Mouse (Mus musculus) testis, adult 2 months (tissue): ENCODE results near the gene Adssl1. TPM values are rescaled to one million over a fixed set of nuclear protein-coding genes. Genes with fewer than 3 reads are reported as not detected.

Source experiments
- H3K27ac ChIP-seq: fragments of 200-500 bp; 2 replicates; pipeline ENCODE4 v1.5.1; 2012; ENCODE audit warnings: low read depth, low read length; ENCODE audit not compliant: control insufficient read depth, insufficient read depth
- H3K27me3 ChIP-seq: fragments of 200-500 bp; 2 replicates; pipeline ENCODE4 v1.6.1; 2012; ENCODE audit warnings: mild to moderate bottlenecking, low read length, moderate library complexity; ENCODE audit not compliant: control insufficient read depth, insufficient read depth
- H3K36me3 ChIP-seq: fragments of 200-500 bp; 2 replicates; pipeline ENCODE4 v1.6.1; 2012; ENCODE audit warnings: mild to moderate bottlenecking, low read length; ENCODE audit not compliant: control insufficient read depth, insufficient read depth
- H3K4me1 ChIP-seq: fragments of 200-500 bp; 2 replicates; pipeline ENCODE4 v1.6.1; 2012; ENCODE audit warnings: low read length; ENCODE audit not compliant: control insufficient read depth, insufficient read depth
- H3K4me3 ChIP-seq: fragments of 200-500 bp; 2 replicates; pipeline ENCODE4 v1.5.1; 2012; ENCODE audit warnings: low read depth, mild to moderate bottlenecking, low read length, moderate library complexity, mixed read lengths; ENCODE audit not compliant: control insufficient read depth
- CTCF ChIP-seq: fragments of 200-500 bp; IDR thresholded peaks from 2 replicates; pipeline ENCODE4 v1.5.1; 2012; ENCODE audit warnings: low read depth, mild to moderate bottlenecking, inconsistent platforms, low read length, moderate library complexity; ENCODE audit not compliant: control insufficient read depth, insufficient read depth, insufficient replicate concordance
- POLR2A ChIP-seq: fragments of 200-500 bp; IDR thresholded peaks from 2 replicates; pipeline ENCODE4 v1.6.1; 2012; ENCODE audit warnings: low read depth, mild to moderate bottlenecking, inconsistent platforms, low read length, moderate library complexity; ENCODE audit not compliant: control insufficient read depth
- polyA plus RNA-seq: library from polyadenylated mRNA; depleted of rRNA; stranded (reverse); fragments of >200 nt; gene quantifications from 2 replicates; pipeline ENCODE4 v1.2.3, GENCODE M21; 2012

The Adssl1 gene
- polyA plus RNA-seq, 1 experiment: 8.9 TPM

GRCm38 (mm10) chr12:112646139-112646538 is 26.3 kb downstream of the Adssl1 start:
- H3K27me3 ChIP-seq: no peaks in the 10 kb centered on the region
- peak overlapping the region; percentile 16; the same call in 1 of the 2 replicates for H3K4me3 ChIP-seq
- no peak for TF ChIP-seq POLR2A
- TF ChIP-seq CTCF: no peak
- H3K27ac ChIP-seq: no peak overlapping the region
- peaks cover 23% of the 10 kb centered on the region for H3K4me1 ChIP-seq
- no peaks in the 10 kb centered on the region for H3K36me3 ChIP-seq

- TF ChIP-seq POLR2A: no peak
- TF ChIP-seq CTCF: no peak
- H3K27ac ChIP-seq: no peak overlapping the region
- peaks cover 21% of the 10 kb centered on the region for H3K4me1 ChIP-seq
- no peaks in the 10 kb centered on the region for H3K27me3 ChIP-seq
- H3K4me3 ChIP-seq: no peak overlapping the region
- H3K36me3 ChIP-seq: no peaks in the 10 kb centered on the region
Observed at GRCm38 (mm10) chr12:112648081-112648480, 28.2 kb downstream of the Adssl1 start.

GRCm38 (mm10) chr12:112651778-112652439 is 32.1 kb downstream of the Adssl1 start:
- TF ChIP-seq CTCF (no peak), POLR2A (no peak)
- H3K27ac ChIP-seq: no peak overlapping the region
- H3K4me1 ChIP-seq: no peaks in the 10 kb centered on the region; the same call in 1 of the 2 replicates
- no peak overlapping the region for H3K4me3 ChIP-seq
- H3K27me3 ChIP-seq: no peaks in the 10 kb centered on the region
- H3K36me3 ChIP-seq: no peaks in the 10 kb centered on the region

- no peaks in the 10 kb centered on the region for H3K27me3 ChIP-seq
- H3K36me3 ChIP-seq: no peaks in the 10 kb centered on the region
- H3K27ac ChIP-seq: no peak overlapping the region
- no peaks in the 10 kb centered on the region for H3K4me1 ChIP-seq
- no peak overlapping the region for H3K4me3 ChIP-seq
- TF ChIP-seq CTCF (peak; percentile 71; the same call in 1 of the 2 replicates), POLR2A (no peak)
Observed at GRCm38 (mm10) chr12:112653157-112653824, 33.4 kb downstream of the Adssl1 start.

DNA sequence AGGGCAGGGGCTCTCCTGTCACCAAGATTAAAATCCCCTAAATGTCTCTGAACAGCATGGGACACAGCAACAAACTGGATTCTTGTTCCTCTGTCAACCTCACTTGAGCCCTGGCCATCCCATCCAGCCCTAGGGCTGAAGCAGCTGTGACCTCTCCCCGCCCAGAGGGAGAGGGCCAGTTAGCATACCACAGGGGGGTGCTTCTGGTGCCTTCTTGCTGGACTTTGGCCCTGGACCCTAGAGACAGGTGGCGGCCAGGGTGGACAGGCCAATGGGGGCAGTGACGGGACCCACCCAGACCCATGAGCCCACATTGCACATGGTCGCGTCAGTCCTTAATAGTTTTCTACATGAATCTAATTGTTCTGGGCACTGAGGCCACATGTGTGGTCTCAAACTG is 34.2 kb downstream of the Adssl1 start:
- no peak overlapping the region for H3K27ac ChIP-seq
- H3K4me1 ChIP-seq: no peaks in the 10 kb centered on the region
- no peak for TF ChIP-seq CTCF
- no peak for TF ChIP-seq POLR2A

DNA sequence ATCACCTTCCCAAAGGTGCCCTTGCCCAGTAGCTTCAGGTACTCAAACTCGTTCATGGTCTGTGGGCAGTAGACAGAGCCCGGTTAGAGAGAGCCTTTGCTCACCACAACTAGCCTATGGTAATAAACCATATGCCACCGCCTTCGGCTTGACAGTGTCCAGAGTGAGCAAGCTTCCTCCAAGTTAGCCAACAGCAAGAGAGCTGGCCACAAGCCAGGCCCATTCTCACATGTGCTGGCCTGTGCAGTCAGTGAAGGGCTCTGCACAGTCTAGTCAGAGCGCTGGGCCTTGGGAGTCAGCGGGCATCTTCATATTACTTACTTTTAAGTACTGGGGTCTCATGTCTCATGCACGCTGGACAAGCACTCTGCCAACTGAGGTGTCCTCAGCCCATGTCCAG is 38.8 kb downstream of the Adssl1 start:
- Histone ChIP-seq H3K36me3 (no peaks in the 10 kb centered on the region), H3K27ac (no peak overlapping the region), H3K27me3 (no peaks in the 10 kb centered on the region), H3K4me1 (no peaks in the 10 kb centered on the region), H3K4me3 (no peak overlapping the region)
- no peak for TF ChIP-seq CTCF

More for the DNA sequence above, 34.2 kb downstream of the Adssl1 start:
- H3K27me3 ChIP-seq: no peaks in the 10 kb centered on the region
- H3K36me3 ChIP-seq: no peaks in the 10 kb centered on the region
- H3K4me3 ChIP-seq: no peak overlapping the region

- Histone ChIP-seq H3K36me3 (no peaks in the 10 kb centered on the region), H3K4me1 (no peaks in the 10 kb centered on the region), H3K27ac (no peak overlapping the region), H3K27me3 (no peaks in the 10 kb centered on the region), H3K4me3 (no peak overlapping the region)
- TF ChIP-seq CTCF: peak; percentile 37; the same call in 1 of the 2 replicates
- no peak for TF ChIP-seq POLR2A
Observed at GRCm38 (mm10) chr12:112659109-112659508, 39.3 kb downstream of the Adssl1 start.
